Mouse (Mus musculus) C2C12 (cell line): Measurements from ENCODE around the gene Ccdc142. TPM values are rescaled to one million over a fixed set of nuclear protein-coding genes. Genes with fewer than 3 reads are reported as not detected.

ENCODE experiments used
- H3K27me3 ChIP-seq: one replicate; pipeline ENCODE4 v1.6.1; 2011; ENCODE audit not compliant: control insufficient read depth, insufficient read depth, insufficient read length
- H3K36me3 ChIP-seq: one replicate; pipeline ENCODE4 v1.6.1; 2011; ENCODE audit not compliant: control insufficient read depth, insufficient read depth
- H3K4me3 ChIP-seq: one replicate; pipeline ENCODE4 v1.5.1; 2011; ENCODE audit warnings: mild to moderate bottlenecking, control low read depth; ENCODE audit not compliant: poor library complexity, insufficient read depth, severe bottlenecking
- H3K79me2 ChIP-seq: one replicate; pipeline ENCODE4 v1.6.1; 2011; ENCODE audit not compliant: control insufficient read depth, insufficient read depth
- H3K79me3 ChIP-seq: one replicate; pipeline ENCODE4 v1.6.1; 2011; ENCODE audit warnings: low read depth, control low read depth
- H3ac ChIP-seq: one replicate; pipeline ENCODE3; 2011; ENCODE audit warnings: low read depth; ENCODE audit not compliant: control insufficient read depth, insufficient read length
- CEBPB ChIP-seq: IDR thresholded peaks from one replicate; pipeline ENCODE4 v1.6.1; 2011; ENCODE audit warnings: low read depth, mild to moderate bottlenecking, control low read depth, moderate library complexity
- CTCF ChIP-seq: IDR thresholded peaks from one replicate; pipeline ENCODE4 v1.5.1; 2011; ENCODE audit not compliant: control insufficient read depth, insufficient read depth, insufficient read length
- FOSL1 ChIP-seq: IDR thresholded peaks from one replicate; pipeline ENCODE4 v1.8.0; 2011; ENCODE audit warnings: mild to moderate bottlenecking, low read length; ENCODE audit not compliant: poor library complexity, insufficient read depth, severe bottlenecking
- MAX ChIP-seq: IDR thresholded peaks from one replicate; pipeline ENCODE4 v1.6.1; 2011; ENCODE audit warnings: mild to moderate bottlenecking, control low read depth
- MYOD1 ChIP-seq: IDR thresholded peaks from one replicate; pipeline ENCODE4 v1.6.1; 2011; ENCODE audit warnings: low read depth; ENCODE audit not compliant: control insufficient read depth, insufficient read length
- MYOG ChIP-seq: IDR thresholded peaks from one replicate; pipeline ENCODE4 v1.6.1; 2011; ENCODE audit not compliant: control insufficient read depth, insufficient read length; ENCODE audit errors: extremely low read depth
- USF1 ChIP-seq: IDR thresholded peaks from one replicate; pipeline ENCODE4 v1.6.1; 2011; ENCODE audit warnings: low read depth, mild to moderate bottlenecking, control low read depth, moderate library complexity
- polyA plus RNA-seq: library from polyadenylated mRNA; unstranded; fragments of >200 nt; fragmentation: generic; extraction: Trizol; gene quantifications from one replicate; pipeline ENCODE4 v1.2.1, GENCODE M21; 2012; ENCODE audit warnings: missing spikeins

Gene Ccdc142
- polyA plus RNA-seq, 1 experiment = 0.75 TPM

GRCm38 (mm10) chr6:83058725-83059124 is 42.7 kb upstream of the Ccdc142 start:
- TF ChIP-seq MYOD1 (no peak), FOSL1 (no peak), CEBPB (no peak), USF1 (no peak), MAX (no peak), CTCF (no peak), MYOG (no peak)
- H3K79me3 ChIP-seq = peaks cover 23% of the 10 kb centered on the region
- H3K79me2 ChIP-seq = peaks cover 31% of the 10 kb centered on the region
- peaks cover 14% of the 10 kb centered on the region for H3K27me3 ChIP-seq
- H3K36me3 ChIP-seq = peaks cover 29% of the 10 kb centered on the region
- H3ac ChIP-seq = no peak overlapping the region
- H3K4me3 ChIP-seq = no peak overlapping the region

- H3K79me3 ChIP-seq = no peaks in the 10 kb centered on the region
- H3K79me2 ChIP-seq = no peaks in the 10 kb centered on the region
- no peak overlapping the region for H3ac ChIP-seq
- no peaks in the 10 kb centered on the region for H3K36me3 ChIP-seq
- no peak overlapping the region for H3K4me3 ChIP-seq
- H3K27me3 ChIP-seq = peaks cover 72% of the 10 kb centered on the region
- TF ChIP-seq CTCF (no peak), MYOD1 (no peak), USF1 (no peak), MYOG (no peak), CEBPB (no peak), FOSL1 (no peak), MAX (no peak)
Measured at GRCm38 (mm10) chr6:83065995-83066394, 35.4 kb upstream of the Ccdc142 start.

GRCm38 (mm10) chr6:83066441-83066840 is 35.0 kb upstream of the Ccdc142 start:
- Histone ChIP-seq H3ac (no peak overlapping the region), H3K79me2 (no peaks in the 10 kb centered on the region), H3K4me3 (no peak overlapping the region), H3K27me3 (peaks cover 76% of the 10 kb centered on the region), H3K36me3 (no peaks in the 10 kb centered on the region), H3K79me3 (no peaks in the 10 kb centered on the region)
- TF ChIP-seq FOSL1 (no peak), CTCF (no peak), MAX (no peak), CEBPB (no peak), USF1 (no peak), MYOG (no peak), MYOD1 (no peak)

- H3K4me3 ChIP-seq = no peak overlapping the region
- no peaks in the 10 kb centered on the region for H3K36me3 ChIP-seq
- H3K27me3 ChIP-seq = peaks cover 82% of the 10 kb centered on the region
Measured at GRCm38 (mm10) chr6:83068221-83068620, 33.2 kb upstream of the Ccdc142 start.

GRCm38 (mm10) chr6:83068706-83069487 is 32.5 kb upstream of the Ccdc142 start:
- Histone ChIP-seq H3K79me2 (no peaks in the 10 kb centered on the region), H3K79me3 (no peaks in the 10 kb centered on the region), H3K27me3 (peaks cover 75% of the 10 kb centered on the region), H3K36me3 (no peaks in the 10 kb centered on the region), H3K4me3 (no peak overlapping the region), H3ac (peak overlapping the region; percentile 18)
- TF ChIP-seq USF1 (no peak), MAX (no peak), MYOG (no peak), CTCF (no peak), CEBPB (no peak), FOSL1 (no peak), MYOD1 (no peak)

More at GRCm38 (mm10) chr6:83068221-83068620, 33.2 kb upstream of the Ccdc142 start:
- no peak for TF ChIP-seq USF1
- TF ChIP-seq MYOG = no peak
- no peak for TF ChIP-seq FOSL1
- TF ChIP-seq MAX = no peak
- no peak for TF ChIP-seq CEBPB
- no peak for TF ChIP-seq MYOD1
- Histone ChIP-seq H3K79me3 (no peaks in the 10 kb centered on the region), H3K79me2 (no peaks in the 10 kb centered on the region), H3ac (no peak overlapping the region)

GRCm38 (mm10) chr6:83069488-83070246 is 31.7 kb upstream of the Ccdc142 start:
- no peaks in the 10 kb centered on the region for H3K36me3 ChIP-seq
- H3ac ChIP-seq = no peak overlapping the region
- no peak overlapping the region for H3K4me3 ChIP-seq
- TF ChIP-seq MYOG = no peak
- TF ChIP-seq USF1 = no peak
- TF ChIP-seq MYOD1 = no peak
- TF ChIP-seq CEBPB = no peak
- no peak for TF ChIP-seq MAX
- no peak for TF ChIP-seq FOSL1
- no peak for TF ChIP-seq CTCF
- no peaks in the 10 kb centered on the region for H3K79me2 ChIP-seq
- peaks cover 68% of the 10 kb centered on the region for H3K27me3 ChIP-seq
- no peaks in the 10 kb centered on the region for H3K79me3 ChIP-seq
